Mouse (Mus musculus) liver, adult 2 months (tissue): ENCODE measurements around the gene Arhgef2.

Experiments
- CTCF ChIP-seq: fragments of 200-500 bp; IDR thresholded peaks from 2 replicates; pipeline ENCODE4 v1.5.1; 2011; ENCODE audit warnings: low read depth, low read length, control low read depth
- POLR2A ChIP-seq: fragments of 200-500 bp; IDR thresholded peaks from 2 replicates; pipeline ENCODE4 v1.6.1; 2011; ENCODE audit warnings: low read length, control low read depth; ENCODE audit not compliant: insufficient read depth; ENCODE audit errors: extremely low read depth

DNA sequence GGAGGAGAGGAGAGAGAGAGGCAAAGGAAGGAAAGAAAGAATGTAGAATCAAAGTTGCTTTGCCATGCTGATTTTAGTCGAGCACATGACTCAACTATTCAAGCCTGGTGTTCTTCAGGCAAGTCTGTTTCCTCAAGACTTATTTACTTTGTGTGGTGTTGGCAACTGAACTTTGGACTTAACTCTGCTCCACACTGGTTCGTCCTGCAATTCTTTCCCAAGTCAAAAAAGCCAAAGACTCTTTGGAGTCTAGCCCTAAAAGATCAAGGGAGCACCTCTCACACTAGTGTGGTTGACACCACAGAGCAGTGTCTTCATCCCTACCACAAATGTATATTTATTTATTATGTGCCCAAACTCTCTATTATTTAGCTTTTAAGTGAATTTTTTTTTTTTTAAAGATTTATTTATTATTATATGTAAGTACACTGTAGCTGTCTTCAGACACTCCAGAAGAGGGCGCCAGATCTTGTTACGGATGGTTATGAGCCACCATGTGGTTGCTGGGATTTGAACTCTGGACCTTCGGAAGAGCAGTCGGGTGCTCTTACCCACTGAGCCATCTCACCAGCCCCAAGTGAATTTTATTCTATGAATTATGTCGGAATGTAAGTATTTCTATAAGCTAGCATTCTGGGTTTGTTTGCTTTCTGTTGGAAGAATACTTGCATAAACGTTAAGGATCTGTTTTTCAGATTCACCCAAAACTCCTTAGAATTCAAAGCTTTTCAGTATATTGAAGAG, 78.6 kb downstream of the Arhgef2 start:
- TF ChIP-seq CTCF (no peak), POLR2A (no peak)
